Mouse (Mus musculus) neural tube, embryonic 14.5 days (tissue): ENCODE measurements at regions not wholly inside any gene's neighbourhood (a gene's known extent, or its start where the extent isn't known, plus 50 kb on each side); places are given as distances from the start of the nearest gene placed in this dataset.

Experiments
- ATAC-seq: fragments of 200-750 bp; cut with Nextera tagmentation; 2 replicates; pipeline ENCODE4 v1.8.0; 2017; ENCODE audit warnings: low read depth, mild to moderate bottlenecking, moderate TSS enrichment, moderate library complexity
- H3K27ac ChIP-seq: fragments of 300-500 bp; sonication (generic); 2 replicates; pipeline ENCODE4 v1.5.1; 2014; ENCODE audit warnings: low read depth, mild to moderate bottlenecking, control low read depth, low read length, moderate library complexity, mixed read lengths
- H3K27me3 ChIP-seq: fragments of 300-500 bp; sonication (generic); 2 replicates; pipeline ENCODE4 v1.6.1; 2014; ENCODE audit warnings: low read length; ENCODE audit not compliant: control insufficient read depth, insufficient read depth
- H3K36me3 ChIP-seq: fragments of 300-500 bp; sonication (generic); 2 replicates; pipeline ENCODE4 v1.6.1; 2014; ENCODE audit warnings: low read length, mixed read lengths; ENCODE audit not compliant: control insufficient read depth, insufficient read depth
- H3K4me1 ChIP-seq: fragments of 300-500 bp; sonication (generic); 2 replicates; pipeline ENCODE4 v1.6.1; 2014; ENCODE audit warnings: low read length; ENCODE audit not compliant: control insufficient read depth, insufficient read depth
- H3K4me2 ChIP-seq: fragments of 300-500 bp; sonication (generic); 2 replicates; pipeline ENCODE4 v1.6.1; 2014; ENCODE audit warnings: mild to moderate bottlenecking, low read depth, low read length, control low read depth
- H3K4me3 ChIP-seq: fragments of 300-500 bp; sonication (generic); 2 replicates; pipeline ENCODE4 v1.5.1; 2014; ENCODE audit warnings: low read depth, low read length, control low read depth, mixed read lengths
- H3K9ac ChIP-seq: fragments of 300-500 bp; sonication (generic); replicated peaks from 2 replicates; pipeline ENCODE4 v1.6.1; 2014; ENCODE audit warnings: low read depth, mild to moderate bottlenecking, control low read depth, low read length, mixed read lengths
- H3K9me3 ChIP-seq: fragments of 300-500 bp; sonication (generic); 2 replicates; pipeline ENCODE4 v1.6.1; 2016; ENCODE audit warnings: low read length; ENCODE audit not compliant: control insufficient read depth
- WGBS: fragments of 180-500 bp; shearing (Covaris S2); extraction: QIAGEN DNeasy Blood & Tissue Kit; methylation state at CpG from one replicate; pipeline ENCODE4 v1.1.7; 2014; 5-methylcytosine and 5-hydroxymethylcytosine counted together

GRCm38 (mm10) chr8:92609908-92610307, 64.2 kb upstream of the Irx6 start:
- no peak overlapping the region for H3K4me3 ChIP-seq
- H3K4me2 ChIP-seq: no peak overlapping the region
- no peaks in the 10 kb centered on the region for H3K9me3 ChIP-seq
- no peak overlapping the region for H3K27ac ChIP-seq
- ATAC-seq: no peak
- H3K9ac ChIP-seq: no peak overlapping the region
- 85% methylated on average over 2 of the region's 2 CpGs for WGBS
- H3K27me3 ChIP-seq: no peaks in the 10 kb centered on the region
- no peaks in the 10 kb centered on the region for H3K36me3 ChIP-seq
- no peaks in the 10 kb centered on the region for H3K4me1 ChIP-seq

DNA sequence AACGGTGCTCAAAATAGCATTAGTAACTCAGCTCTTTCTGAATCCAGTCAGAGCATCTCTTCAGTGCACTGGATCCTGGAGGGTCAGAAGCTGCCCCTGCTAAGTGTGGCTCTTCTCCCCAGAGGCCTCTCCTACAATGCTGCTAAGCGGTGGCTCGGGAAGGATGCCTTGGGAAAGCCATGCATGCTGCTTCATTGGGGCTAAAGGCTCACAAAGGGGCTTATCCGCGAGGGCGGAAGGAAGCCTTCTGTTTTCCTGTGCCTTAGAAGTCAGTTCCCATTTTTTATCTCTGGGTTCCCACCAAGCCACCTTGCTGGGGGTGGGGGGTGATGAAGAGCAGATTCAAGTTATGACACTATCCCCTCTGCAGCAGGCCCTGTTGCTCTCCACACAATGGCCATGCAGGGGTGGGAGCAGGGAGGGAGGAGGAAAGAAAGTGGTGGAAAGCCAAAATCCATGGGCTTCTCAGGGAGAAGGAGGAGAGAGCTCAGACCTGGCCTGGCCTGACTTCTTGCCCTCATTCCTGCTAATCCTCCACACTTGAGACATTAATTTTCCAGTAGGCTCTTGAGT, 63.5 kb upstream of the Irx6 start:
- H3K9ac ChIP-seq: no peak overlapping the region
- no peaks in the 10 kb centered on the region for H3K36me3 ChIP-seq
- WGBS: 55% methylated on average over 6 of the region's 6 CpGs
- no peak overlapping the region for H3K4me3 ChIP-seq
- H3K27me3 ChIP-seq: no peaks in the 10 kb centered on the region
- no peak overlapping the region for H3K27ac ChIP-seq
- no peak overlapping the region for H3K4me2 ChIP-seq
- H3K9me3 ChIP-seq: no peaks in the 10 kb centered on the region
- H3K4me1 ChIP-seq: no peaks in the 10 kb centered on the region
- ATAC-seq: no peak

- H3K9ac ChIP-seq: no peak overlapping the region
- H3K9me3 ChIP-seq: no peaks in the 10 kb centered on the region
- H3K27me3 ChIP-seq: no peaks in the 10 kb centered on the region
- no peak overlapping the region for H3K4me3 ChIP-seq
- no peaks in the 10 kb centered on the region for H3K4me1 ChIP-seq
- WGBS: 54% methylated on average over 4 of the region's 4 CpGs
- ATAC-seq: no peak
- H3K27ac ChIP-seq: no peak overlapping the region
- H3K4me2 ChIP-seq: no peak overlapping the region
- no peaks in the 10 kb centered on the region for H3K36me3 ChIP-seq
These were observed 60.6 kb upstream of the Irx6 start for GRCm38 (mm10) chr8:92613486-92613885.

GRCm38 (mm10) chr8:92616341-92617115, 57.6 kb upstream of the Irx6 start:
- 65% methylated on average over 10 of the region's 10 CpGs for WGBS
- H3K27me3 ChIP-seq: no peaks in the 10 kb centered on the region
- no peak overlapping the region for H3K4me3 ChIP-seq
- no peak overlapping the region for H3K9ac ChIP-seq
- no peaks in the 10 kb centered on the region for H3K9me3 ChIP-seq
- H3K36me3 ChIP-seq: no peaks in the 10 kb centered on the region
- H3K4me2 ChIP-seq: no peak overlapping the region
- no peak for ATAC-seq
- H3K4me1 ChIP-seq: no peaks in the 10 kb centered on the region
- no peak overlapping the region for H3K27ac ChIP-seq

DNA sequence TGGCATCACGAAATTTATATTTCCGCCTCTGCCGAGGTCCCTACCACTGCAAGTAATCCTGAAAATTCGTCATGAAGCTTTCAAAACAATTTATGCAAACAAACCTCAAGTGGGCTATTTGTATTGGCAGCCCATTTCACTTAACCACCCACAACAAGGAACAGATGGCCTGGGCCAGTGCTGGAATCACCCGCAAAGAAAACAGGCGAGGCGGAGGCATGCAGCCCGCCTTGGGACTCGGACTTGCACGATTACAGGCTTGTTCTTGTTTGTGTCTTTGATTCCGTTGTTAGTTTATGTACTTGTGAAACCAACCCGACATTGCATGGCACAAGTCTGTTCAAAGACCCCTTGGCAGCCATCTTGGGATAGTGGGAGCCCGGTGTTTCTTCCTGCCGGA, 55.8 kb upstream of the Irx6 start:
- Histone ChIP-seq H3K27me3 (no peaks in the 10 kb centered on the region), H3K4me2 (no peak overlapping the region), H3K9ac (no peak overlapping the region), H3K36me3 (no peaks in the 10 kb centered on the region), H3K4me3 (no peak overlapping the region), H3K4me1 (no peaks in the 10 kb centered on the region), H3K9me3 (no peaks in the 10 kb centered on the region), H3K27ac (no peak overlapping the region)
- no peak for ATAC-seq
- WGBS: 71% methylated on average over 14 of the region's 14 CpGs
